Mouse (Mus musculus): ENCODE measurements at regions not wholly inside any gene's neighbourhood (a gene's known extent, or its start where the extent isn't known, plus 50 kb on each side); places are given as distances from the start of the nearest gene placed in this dataset.
"Not testable (repeated sequence)": the region's sequence is repeated elsewhere in the genome, so short reads cannot be mapped to it uniquely, and the experiment has no call there.

GRCm38 (mm10) chr12:45467058-45467457 lies 392.5 kb upstream of the Stxbp6 start:
- Histone ChIP-seq H3K9me3 (ENCODE audit: control insufficient read depth) (no peaks in the 10 kb centered on the region), H3K4me1 (replicated peaks; ENCODE audit: control insufficient read depth, insufficient read depth, low read length) (no peaks in the 10 kb centered on the region), H3K27ac (ENCODE audit: low read depth, low read length) (no peak overlapping the region), H3K9ac (ENCODE audit: low read depth, low read length) (no peak overlapping the region), H3K4me2 (replicated peaks; ENCODE audit: low read depth) (no peak overlapping the region), H3K36me3 (ENCODE audit: control insufficient read depth, insufficient read depth) (no peaks in the 10 kb centered on the region), H3K27me3 (replicated peaks; ENCODE audit: control insufficient read depth, insufficient read depth, low read length) (no peaks in the 10 kb centered on the region), H3K4me3 (ENCODE audit: low read depth, low read length) (no peak overlapping the region)
- TF ChIP-seq CTCF (IDR thresholded peaks at IDR 0.05; ENCODE audit: low read depth), result no peak
- no peak for ATAC-seq
- 19% methylated on average over 2 of the region's 2 CpGs for WGBS

DNA sequence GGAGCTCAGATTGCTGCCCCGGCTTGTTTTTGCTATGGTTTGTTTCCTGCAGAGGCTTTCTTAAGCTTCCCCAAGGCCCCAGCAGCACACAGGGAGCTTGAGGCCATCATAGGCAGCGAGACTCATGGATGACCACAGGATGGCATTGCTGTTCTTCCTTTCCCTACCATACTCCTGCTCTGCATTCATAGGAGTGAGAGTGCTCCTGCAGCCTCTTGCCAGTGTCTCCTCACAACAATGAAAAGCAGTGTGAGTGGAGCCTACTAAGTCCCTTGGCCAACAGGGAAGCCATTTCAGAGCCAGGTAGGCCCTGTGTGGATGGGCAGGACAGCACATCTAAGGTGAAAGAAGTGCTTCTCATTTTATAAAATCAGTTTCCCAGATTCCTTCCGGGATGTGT lies 391.6 kb upstream of the Stxbp6 start:
- Histone ChIP-seq H3K9me3 (ENCODE audit: control insufficient read depth) (no peaks in the 10 kb centered on the region), H3K27ac (ENCODE audit: low read depth, low read length) (no peak overlapping the region)
- ATAC-seq, result no peak

DNA sequence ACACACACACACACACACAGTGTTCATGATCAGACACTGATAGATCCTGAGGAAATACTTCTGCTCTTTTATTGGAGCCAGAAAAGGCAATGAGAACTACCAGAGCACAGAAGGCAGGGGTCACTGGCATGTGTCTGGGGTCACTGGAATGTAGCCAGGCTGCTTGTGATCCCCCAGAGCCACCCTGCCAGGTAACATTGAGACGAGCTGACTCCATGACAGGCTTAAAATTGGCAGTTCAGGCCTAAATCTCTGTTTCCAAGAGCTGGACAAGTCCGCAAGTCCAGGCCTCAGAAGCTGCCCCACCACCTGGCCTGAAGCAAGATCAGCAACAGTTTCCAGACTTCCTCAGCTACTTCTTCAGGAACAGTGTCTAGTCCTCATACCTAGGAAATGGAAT lies 390.4 kb upstream of the Stxbp6 start:
- no peaks in the 10 kb centered on the region for H3K4me1 ChIP-seq (replicated peaks; ENCODE audit: control insufficient read depth, insufficient read depth, low read length)
- H3K9me3 ChIP-seq (ENCODE audit: control insufficient read depth), result no peaks in the 10 kb centered on the region
- no peaks in the 10 kb centered on the region for H3K36me3 ChIP-seq (ENCODE audit: control insufficient read depth, insufficient read depth)
- TF ChIP-seq CTCF (IDR thresholded peaks at IDR 0.05; ENCODE audit: low read depth), result no peak
- no peak overlapping the region for H3K27ac ChIP-seq (ENCODE audit: low read depth, low read length)
- no peaks in the 10 kb centered on the region for H3K27me3 ChIP-seq (replicated peaks; ENCODE audit: control insufficient read depth, insufficient read depth, low read length)
- ATAC-seq, result no peak
- no peak overlapping the region for H3K9ac ChIP-seq (ENCODE audit: low read depth, low read length)
- 63% methylated on average over 2 of the region's 2 CpGs for WGBS
- no peak overlapping the region for H3K4me2 ChIP-seq (replicated peaks; ENCODE audit: low read depth)
- H3K4me3 ChIP-seq (ENCODE audit: low read depth, low read length), result no peak overlapping the region

More for the DNA sequence above, 391.6 kb upstream of the Stxbp6 start:
- Histone ChIP-seq H3K4me2 (replicated peaks; ENCODE audit: low read depth) (no peak overlapping the region), H3K27me3 (replicated peaks; ENCODE audit: control insufficient read depth, insufficient read depth, low read length) (no peaks in the 10 kb centered on the region), H3K9ac (ENCODE audit: low read depth, low read length) (no peak overlapping the region), H3K36me3 (ENCODE audit: control insufficient read depth, insufficient read depth) (no peaks in the 10 kb centered on the region), H3K4me3 (ENCODE audit: low read depth, low read length) (no peak overlapping the region), H3K4me1 (replicated peaks; ENCODE audit: control insufficient read depth, insufficient read depth, low read length) (no peaks in the 10 kb centered on the region)
- peak; percentile 52 for TF ChIP-seq CTCF (IDR thresholded peaks at IDR 0.05; ENCODE audit: low read depth)
- WGBS, result 70% methylated on average over 3 of the region's 3 CpGs

- H3K27me3 ChIP-seq (replicated peaks; ENCODE audit: control insufficient read depth, insufficient read depth, low read length); H3K36me3 ChIP-seq (ENCODE audit: control insufficient read depth, insufficient read depth); H3K4me1 ChIP-seq (replicated peaks; ENCODE audit: control insufficient read depth, insufficient read depth, low read length); H3K4me3 ChIP-seq (ENCODE audit: low read depth, low read length); H3K9ac ChIP-seq (ENCODE audit: low read depth, low read length); H3K27ac ChIP-seq (ENCODE audit: low read depth, low read length); H3K9me3 ChIP-seq (ENCODE audit: control insufficient read depth); ATAC-seq; H3K4me2 ChIP-seq (replicated peaks; ENCODE audit: low read depth): not testable (repeated sequence)
- WGBS, result 83% methylated on average over 8 of the region's 8 CpGs
Measured at GRCm38 (mm10) chr12:45458746-45459145, 384.2 kb upstream of the Stxbp6 start.

DNA sequence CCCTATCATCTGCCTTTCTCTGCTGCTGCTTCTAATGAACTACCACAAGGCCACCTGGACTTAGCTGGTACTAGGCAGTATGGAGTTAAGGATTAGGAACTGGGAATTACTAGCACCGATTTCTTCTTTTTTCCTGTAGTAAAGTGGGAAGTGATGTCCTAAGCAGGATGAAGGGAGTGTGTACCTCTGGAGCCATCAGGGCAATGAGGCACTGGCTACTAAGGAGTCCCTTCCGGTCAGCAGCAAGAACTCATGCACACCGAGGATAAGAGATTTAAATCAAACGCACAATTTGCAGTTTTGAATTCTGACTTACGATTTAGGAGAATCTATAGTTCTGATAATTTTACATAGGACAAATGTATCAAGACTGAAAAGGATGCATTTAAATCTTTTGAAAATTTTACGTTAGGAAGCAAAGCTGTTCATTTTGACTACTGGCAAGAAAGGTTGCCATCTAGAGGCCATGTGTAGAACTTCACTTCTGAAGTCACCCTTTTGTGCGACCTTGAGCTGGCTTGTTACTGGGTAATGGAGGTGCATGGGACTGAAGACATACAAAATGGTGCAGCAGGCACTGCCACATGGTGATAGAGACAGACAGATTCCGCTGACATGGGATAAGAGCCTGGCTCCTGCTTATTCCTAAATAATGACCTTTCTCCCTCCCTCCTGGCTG lies 369.1 kb upstream of the Stxbp6 start:
- no peaks in the 10 kb centered on the region for H3K4me1 ChIP-seq (replicated peaks; ENCODE audit: control insufficient read depth, insufficient read depth, low read length)
- H3K36me3 ChIP-seq (ENCODE audit: control insufficient read depth, insufficient read depth), result no peaks in the 10 kb centered on the region
- no peak for ATAC-seq
- H3K9ac ChIP-seq (ENCODE audit: low read depth, low read length), result no peak overlapping the region
- H3K4me2 ChIP-seq (replicated peaks; ENCODE audit: low read depth), result no peak overlapping the region
- H3K9me3 ChIP-seq (ENCODE audit: control insufficient read depth), result no peaks in the 10 kb centered on the region
- no peak overlapping the region for H3K4me3 ChIP-seq (ENCODE audit: low read depth, low read length)
- H3K27ac ChIP-seq (ENCODE audit: low read depth, low read length), result no peak overlapping the region
- WGBS, result 58% methylated on average over 8 of the region's 8 CpGs
- no peaks in the 10 kb centered on the region for H3K27me3 ChIP-seq (replicated peaks; ENCODE audit: control insufficient read depth, insufficient read depth, low read length)
- peak; percentile 74 for TF ChIP-seq CTCF (IDR thresholded peaks at IDR 0.05; ENCODE audit: low read depth)

- no peak for ATAC-seq
- H3K9ac ChIP-seq (ENCODE audit: low read depth, low read length), result no peak overlapping the region
Measured at GRCm38 (mm10) chr12:45442474-45442873, 368.0 kb upstream of the Stxbp6 start.

DNA sequence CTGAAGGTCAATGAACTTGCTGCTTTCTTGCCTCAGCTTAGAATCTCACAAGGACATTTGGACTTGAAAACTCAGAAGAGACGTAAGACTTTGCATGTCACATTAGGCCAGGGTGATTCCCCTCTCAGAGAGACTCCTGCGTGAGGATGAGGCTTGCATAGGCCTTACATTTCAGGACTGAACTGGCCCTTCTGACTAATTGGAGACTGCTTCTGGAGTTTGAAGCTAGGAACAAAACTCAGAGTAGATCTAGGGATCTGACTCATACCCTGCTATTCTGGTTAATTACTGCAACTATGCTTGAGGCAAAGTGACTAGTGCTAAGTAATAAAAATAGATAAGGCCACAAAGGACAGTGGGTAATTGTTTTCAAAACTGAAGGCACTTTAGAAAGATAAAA lies 365.2 kb upstream of the Stxbp6 start:
- Histone ChIP-seq H3K9ac (ENCODE audit: low read depth, low read length) (no peak overlapping the region), H3K4me1 (replicated peaks; ENCODE audit: control insufficient read depth, insufficient read depth, low read length) (no peaks in the 10 kb centered on the region), H3K27ac (ENCODE audit: low read depth, low read length) (no peak overlapping the region), H3K27me3 (replicated peaks; ENCODE audit: control insufficient read depth, insufficient read depth, low read length) (no peaks in the 10 kb centered on the region), H3K4me3 (ENCODE audit: low read depth, low read length) (no peak overlapping the region), H3K9me3 (ENCODE audit: control insufficient read depth) (no peaks in the 10 kb centered on the region), H3K36me3 (ENCODE audit: control insufficient read depth, insufficient read depth) (no peaks in the 10 kb centered on the region), H3K4me2 (replicated peaks; ENCODE audit: low read depth) (no peak overlapping the region)
- no peak for ATAC-seq
- WGBS, result 80% methylated on average over 2 of the region's 2 CpGs
- TF ChIP-seq CTCF (IDR thresholded peaks at IDR 0.05; ENCODE audit: low read depth), result no peak

More at GRCm38 (mm10) chr12:45442474-45442873, 368.0 kb upstream of the Stxbp6 start:
- Histone ChIP-seq H3K4me3 (ENCODE audit: low read depth, low read length) (no peak overlapping the region), H3K27me3 (replicated peaks; ENCODE audit: control insufficient read depth, insufficient read depth, low read length) (no peaks in the 10 kb centered on the region), H3K27ac (ENCODE audit: low read depth, low read length) (no peak overlapping the region), H3K4me1 (replicated peaks; ENCODE audit: control insufficient read depth, insufficient read depth, low read length) (no peaks in the 10 kb centered on the region), H3K9me3 (ENCODE audit: control insufficient read depth) (no peaks in the 10 kb centered on the region), H3K36me3 (ENCODE audit: control insufficient read depth, insufficient read depth) (no peaks in the 10 kb centered on the region), H3K4me2 (replicated peaks; ENCODE audit: low read depth) (no peak overlapping the region)
- no peak for TF ChIP-seq CTCF (IDR thresholded peaks at IDR 0.05; ENCODE audit: low read depth)
- 21% methylated on average over 4 of the region's 4 CpGs for WGBS

Data from intestine, postnatal 0 days (tissue).